Comparison of ENCODE assay signal across 8 mouse cellular contexts in genomic region chr2:84638428-84639220, GRCm38 (mm10). TPM values are rescaled to one million over a fixed set of nuclear protein-coding genes. Genes with fewer than 3 reads are reported as not detected.
DNase-seq lines count a peak whose midpoint lies in the region; ATAC-seq and TF ChIP-seq lines count a peak whose summit lies in the region.

No protein-coding gene starts in this region.

- H3K4me2 ChIP-seq in heart, embryonic 13.5 days = peak overlapping the region; percentile 65
- H3K4me2 ChIP-seq in liver, embryonic 16.5 days (ENCODE audit: low read depth, low read length) = no peak overlapping the region

- DNase-seq in kidney, adult 2 months = peak; percentile 64
- DNase-seq in kidney, postnatal 14 days = no peak
- peak; percentile 89 for DNase-seq in Muller cell, postnatal 12 days (ENCODE audit: inconsistent ontology term)
- no peak for DNase-seq in adrenal gland, adult 2 months
- no peak for DNase-seq in layer of hippocampus, postnatal 25 days (ENCODE audit: extremely low spot score in 1 of 2, low spot score in 1 of 2)
- DNase-seq in gastrocnemius, postnatal 36 days = no peak

- H3K27me3 ChIP-seq in kidney, adult 2 months (replicated peaks; ENCODE audit: control insufficient read depth, insufficient read depth, low read length) = no peaks in the 10 kb centered on the region
- H3K27me3 ChIP-seq in heart, embryonic 13.5 days (replicated peaks) = no peaks in the 10 kb centered on the region
- H3K27me3 ChIP-seq in liver, embryonic 16.5 days (ENCODE audit: control insufficient read depth, insufficient read depth, low read depth, low read length) = no peaks in the 10 kb centered on the region

- no peaks in the 10 kb centered on the region for H3K36me3 ChIP-seq in kidney, adult 2 months (ENCODE audit: control insufficient read depth, insufficient read depth, low read length)
- peaks cover 17% of the 10 kb centered on the region for H3K36me3 ChIP-seq in heart, embryonic 13.5 days
- H3K36me3 ChIP-seq in liver, embryonic 16.5 days (ENCODE audit: control insufficient read depth, insufficient read depth) = no peaks in the 10 kb centered on the region

- no peak for TF ChIP-seq CTCF in kidney, adult 2 months (conservative IDR thresholded peaks at IDR 0.05; ENCODE audit: insufficient read depth, insufficient read length, low read depth, low read length)

- 13% methylated on average over 5 of the region's 5 CpGs for WGBS in kidney, adult 2 months
- 30% methylated on average over 5 of the region's 5 CpGs for WGBS in heart, embryonic 13.5 days
- WGBS in liver, embryonic 16.5 days (ENCODE audit: insufficient replicate concordance) = 30% methylated on average over 5 of the region's 5 CpGs

- H3K9ac ChIP-seq in heart, embryonic 13.5 days = peak overlapping the region; percentile 74
- no peak overlapping the region for H3K9ac ChIP-seq in liver, embryonic 16.5 days (ENCODE audit: low read depth, low read length)

- peak overlapping the region; percentile 94 for H3K27ac ChIP-seq in kidney, adult 2 months (ENCODE audit: insufficient read depth, low read depth, low read length)
- peak overlapping the region; percentile 98 for H3K27ac ChIP-seq in heart, embryonic 13.5 days (replicated peaks)
- peak overlapping the region; percentile 15; the same call in 1 of the 2 replicates for H3K27ac ChIP-seq in liver, embryonic 16.5 days (ENCODE audit: low read length)

- H3K9me3 ChIP-seq in heart, embryonic 13.5 days = no peaks in the 10 kb centered on the region
- H3K9me3 ChIP-seq in liver, embryonic 16.5 days (replicated peaks; ENCODE audit: control insufficient read depth, low read length) = no peaks in the 10 kb centered on the region

- H3K4me3 ChIP-seq in kidney, adult 2 months (ENCODE audit: insufficient read depth, low read depth, low read length) = no peak overlapping the region
- peak overlapping the region; percentile 13 for H3K4me3 ChIP-seq in heart, embryonic 13.5 days
- H3K4me3 ChIP-seq in liver, embryonic 16.5 days (ENCODE audit: low read depth, low read length) = no peak overlapping the region

- H3K4me1 ChIP-seq in kidney, adult 2 months (ENCODE audit: control insufficient read depth, insufficient read depth, low read length) = peaks cover 56% of the 10 kb centered on the region
- peaks cover 98% of the 10 kb centered on the region for H3K4me1 ChIP-seq in heart, embryonic 13.5 days
- peaks cover 36% of the 10 kb centered on the region for H3K4me1 ChIP-seq in liver, embryonic 16.5 days (ENCODE audit: control insufficient read depth, low read depth, low read length)

- no peak for TF ChIP-seq POLR2A in kidney, adult 2 months (IDR thresholded peaks at IDR 0.05; ENCODE audit: low read depth, low read length)

- intact Hi-C loops in gastrocnemius, postnatal 36 days (cut with DNase I) = no loop called here

- ATAC-seq in heart, embryonic 13.5 days (ENCODE audit: extremely low read depth, insufficient number of reproducible peaks, low FRiP score, low TSS enrichment) = no peak
- no peak for ATAC-seq in liver, embryonic 16.5 days (ENCODE audit: low read depth)

RNA-seq across cellular contexts. Expression of gene Ctnnd1, which starts 11.9 kb away (rescaled TPM):
- 53.2 and 58.7 TPM in 2 replicates for polyA plus RNA-seq in kidney, adult 2 months (2012; rRNA removed)
- polyA plus RNA-seq in heart, embryonic 13.5 days (2015; fragmentation: Nextera tagmentation; extraction: Ambion mirVana) = 60.6 and 63.6 TPM in 2 replicates
- polyA plus RNA-seq in liver, embryonic 16.5 days (2015; fragmentation: Nextera tagmentation; extraction: Ambion mirVana) = 14.9 and 16.0 TPM in 2 replicates
- total RNA-seq in adrenal gland, adult 2 months (2021) = 100 to 1,000 TPM; 112 to 135 TPM
- 20.4 and 25.8 TPM in 2 replicates for polyA plus RNA-seq in adrenal gland, adult 2 months (2012; rRNA removed)
- 10 to 100 TPM; 46.1 to 59.1 TPM for total RNA-seq in layer of hippocampus, postnatal 25 days (2021)
- total RNA-seq in gastrocnemius, postnatal 36 days (2021) = 10 to 100 TPM; 28.8 to 29.9 TPM

RNA-seq across cellular contexts. Expression of gene Btbd18, which starts 20.3 kb away (rescaled TPM):
- 0.02 TPM in 1 of 2 replicates, not detected in the other for polyA plus RNA-seq in kidney, adult 2 months (2012; rRNA removed)
- polyA plus RNA-seq in heart, embryonic 13.5 days (2015; fragmentation: Nextera tagmentation; extraction: Ambion mirVana) = 0.10 and 0.12 TPM in 2 replicates
- polyA plus RNA-seq in liver, embryonic 16.5 days (2015; fragmentation: Nextera tagmentation; extraction: Ambion mirVana) = 0.04 TPM in 2 replicates
- total RNA-seq in adrenal gland, adult 2 months (2021) = under 1 TPM in 1 of 2 experiments, not detected in 1; 0.09 TPM
- 0.03 TPM in 1 of 2 replicates, not detected in the other for polyA plus RNA-seq in adrenal gland, adult 2 months (2012; rRNA removed)
- total RNA-seq in layer of hippocampus, postnatal 25 days (2021) = not detected
- total RNA-seq in gastrocnemius, postnatal 36 days (2021) = not detected

RNA-seq across cellular contexts. Expression of gene Selenoh, which starts 31.9 kb away (rescaled TPM):
- polyA plus RNA-seq in kidney, adult 2 months (2012; rRNA removed) = 29.6 and 32.2 TPM in 2 replicates
- 272 and 285 TPM in 2 replicates for polyA plus RNA-seq in heart, embryonic 13.5 days (2015; fragmentation: Nextera tagmentation; extraction: Ambion mirVana)
- polyA plus RNA-seq in liver, embryonic 16.5 days (2015; fragmentation: Nextera tagmentation; extraction: Ambion mirVana) = 66.4 and 73.3 TPM in 2 replicates
- 10 to 100 TPM; 19.2 to 29.8 TPM for total RNA-seq in adrenal gland, adult 2 months (2021)
- 42.2 and 63.0 TPM in 2 replicates for polyA plus RNA-seq in adrenal gland, adult 2 months (2012; rRNA removed)
- 10 to 100 TPM; 30.3 to 31.5 TPM for total RNA-seq in layer of hippocampus, postnatal 25 days (2021)
- 10 to 100 TPM in 1 of 2 experiments, 1 to 10 TPM in 1; 6.8 to 13.0 TPM for total RNA-seq in gastrocnemius, postnatal 36 days (2021)

RNA-seq across cellular contexts. Expression of gene Gm28635, which starts 39.2 kb away (rescaled TPM):
- not detected in 2 replicates for polyA plus RNA-seq in kidney, adult 2 months (2012; rRNA removed)
- not detected in 2 replicates for polyA plus RNA-seq in heart, embryonic 13.5 days (2015; fragmentation: Nextera tagmentation; extraction: Ambion mirVana)
- polyA plus RNA-seq in liver, embryonic 16.5 days (2015; fragmentation: Nextera tagmentation; extraction: Ambion mirVana) = not detected in 2 replicates
- not detected for total RNA-seq in adrenal gland, adult 2 months (2021)
- not detected in 2 replicates for polyA plus RNA-seq in adrenal gland, adult 2 months (2012; rRNA removed)
- total RNA-seq in layer of hippocampus, postnatal 25 days (2021) = 1 to 10 TPM in 1 of 2 experiments, not detected in 1; 1.1 TPM
- not detected for total RNA-seq in gastrocnemius, postnatal 36 days (2021)

RNA-seq across cellular contexts. Expression of gene Med19, which starts 39.6 kb away (rescaled TPM):
- polyA plus RNA-seq in kidney, adult 2 months (2012; rRNA removed) = 7.8 and 9.3 TPM in 2 replicates
- 26.1 and 26.6 TPM in 2 replicates for polyA plus RNA-seq in heart, embryonic 13.5 days (2015; fragmentation: Nextera tagmentation; extraction: Ambion mirVana)
- 17.1 TPM in 2 replicates for polyA plus RNA-seq in liver, embryonic 16.5 days (2015; fragmentation: Nextera tagmentation; extraction: Ambion mirVana)
- 10 to 100 TPM; 24.3 to 24.8 TPM for total RNA-seq in adrenal gland, adult 2 months (2021)
- polyA plus RNA-seq in adrenal gland, adult 2 months (2012; rRNA removed) = 12.3 and 15.1 TPM in 2 replicates
- 10 to 100 TPM; 31.3 to 33.3 TPM for total RNA-seq in layer of hippocampus, postnatal 25 days (2021)
- 1 to 10 TPM; 5.2 to 6.7 TPM for total RNA-seq in gastrocnemius, postnatal 36 days (2021)

Comparison
In these comparisons a context has a peak if more than half of its experiments do, and no peak if none do; other contexts are left out.
1. DNase-seq: peak in kidney, adult 2 months (single experiment) and Muller cell, postnatal 12 days (single experiment); none in kidney, postnatal 14 days (single experiment), adrenal gland, adult 2 months (single experiment), layer of hippocampus, postnatal 25 days (0 of 2) and gastrocnemius, postnatal 36 days (0 of 2).
2. H3K27ac ChIP-seq: peak in every context shown above with its lines; median percentile 98 in heart, embryonic 13.5 days; 94 in kidney, adult 2 months; 15 in liver, embryonic 16.5 days.